Mouse (Mus musculus) hindbrain, embryonic 14.5 days (tissue): ENCODE data around the gene Cpne4. TPM values are rescaled to one million over a fixed set of nuclear protein-coding genes. Genes with fewer than 3 reads are reported as not detected.

ENCODE experiments used
- ATAC-seq: fragments of 200-750 bp; cut with Nextera tagmentation; 2 replicates; pipeline ENCODE4 v1.8.0; 2017; ENCODE audit warnings: moderate number of reproducible peaks, mild to moderate bottlenecking, moderate TSS enrichment, moderate library complexity; ENCODE audit not compliant: low FRiP score
- DNase-seq: peaks from one replicate; pipeline ENCODE4 v3.0.0-alpha.2; 2015; ENCODE audit warnings: low spot score
- H3K27ac ChIP-seq: fragments of 300-500 bp; sonication (generic); 2 replicates; pipeline ENCODE4 v1.5.1; 2014; ENCODE audit warnings: mild to moderate bottlenecking, moderate library complexity
- H3K27me3 ChIP-seq: fragments of 300-500 bp; sonication (generic); 2 replicates; pipeline ENCODE4 v1.6.1; 2014; ENCODE audit warnings: mild to moderate bottlenecking, low read length, mixed read lengths; ENCODE audit not compliant: control insufficient read depth, insufficient read depth
- H3K36me3 ChIP-seq: fragments of 300-500 bp; sonication (generic); replicated peaks from 2 replicates; pipeline ENCODE4 v1.6.1; 2014; ENCODE audit not compliant: control insufficient read depth, insufficient read depth
- H3K4me1 ChIP-seq: fragments of 300-500 bp; sonication (generic); replicated peaks from 2 replicates; pipeline ENCODE4 v1.6.1; 2014; ENCODE audit warnings: antibody characterized with exemption, low read length, mixed read lengths; ENCODE audit not compliant: control insufficient read depth, insufficient read depth
- H3K4me2 ChIP-seq: fragments of 300-500 bp; sonication (generic); replicated peaks from 2 replicates; pipeline ENCODE4 v1.6.1; 2014; ENCODE audit warnings: mild to moderate bottlenecking, moderate library complexity
- H3K4me3 ChIP-seq: fragments of 300-500 bp; sonication (generic); replicated peaks from 2 replicates; pipeline ENCODE4 v1.5.1; 2014; ENCODE audit warnings: mild to moderate bottlenecking, low read length
- H3K9ac ChIP-seq: fragments of 300-500 bp; sonication (generic); 2 replicates; pipeline ENCODE4 v1.6.1; 2014
- H3K9me3 ChIP-seq: fragments of 300-500 bp; sonication (generic); 2 replicates; pipeline ENCODE4 v1.6.1; 2016; ENCODE audit warnings: low read length; ENCODE audit not compliant: control insufficient read depth
- WGBS: fragments of 180-500 bp; shearing (Covaris S2); extraction: QIAGEN DNeasy Blood & Tissue Kit; methylation state at CpG from one replicate; pipeline ENCODE4 v1.1.7; 2014; 5-methylcytosine and 5-hydroxymethylcytosine counted together
- microRNA-seq: library from miRNA; unstranded; fragments of <30 nt; microRNA quantifications from one replicate; pipeline ENCODE4, GENCODE M21; 2016
- polyA plus RNA-seq: library from polyadenylated mRNA; unstranded; fragments of >200 nt; fragmentation: Nextera tagmentation; extraction: Ambion mirVana; gene quantifications from 2 replicates; pipeline ENCODE4 v1.2.1, GENCODE M21; 2014

Cpne4 gene
- polyA plus RNA-seq, 1 experiment from 2014 or later: 11.5 TPM

DNA sequence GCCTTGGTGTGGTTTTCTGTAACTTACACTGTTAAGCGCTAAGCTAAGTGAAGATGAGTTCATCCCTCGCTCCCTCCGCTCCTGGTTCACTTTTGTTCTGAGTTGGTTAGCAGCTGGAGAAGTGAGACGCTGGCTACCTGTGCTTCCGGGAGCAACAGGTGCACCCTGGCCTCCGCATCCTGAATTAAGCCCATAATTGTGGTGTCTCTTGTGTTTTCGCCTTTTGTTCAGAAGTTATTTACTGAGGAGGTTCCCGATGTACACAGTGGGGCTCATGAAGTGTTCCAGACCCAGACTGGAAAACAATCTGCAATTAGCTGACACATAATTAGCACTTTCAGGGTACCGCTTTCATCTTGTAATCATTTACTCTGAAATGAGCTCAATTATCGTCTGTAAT lies 522.0 kb downstream of the Cpne4 start:
- Histone ChIP-seq H3K36me3 (peaks cover 84% of the 10 kb centered on the region), H3K4me2 (no peak overlapping the region), H3K4me1 (no peaks in the 10 kb centered on the region), H3K9ac (no peak overlapping the region), H3K4me3 (no peak overlapping the region), H3K27me3 (no peaks in the 10 kb centered on the region), H3K9me3 (no peaks in the 10 kb centered on the region), H3K27ac (no peak overlapping the region)
- DNase-seq: no peak
- ATAC-seq: no peak
- 92% methylated on average over 10 of the region's 10 CpGs for WGBS

DNA sequence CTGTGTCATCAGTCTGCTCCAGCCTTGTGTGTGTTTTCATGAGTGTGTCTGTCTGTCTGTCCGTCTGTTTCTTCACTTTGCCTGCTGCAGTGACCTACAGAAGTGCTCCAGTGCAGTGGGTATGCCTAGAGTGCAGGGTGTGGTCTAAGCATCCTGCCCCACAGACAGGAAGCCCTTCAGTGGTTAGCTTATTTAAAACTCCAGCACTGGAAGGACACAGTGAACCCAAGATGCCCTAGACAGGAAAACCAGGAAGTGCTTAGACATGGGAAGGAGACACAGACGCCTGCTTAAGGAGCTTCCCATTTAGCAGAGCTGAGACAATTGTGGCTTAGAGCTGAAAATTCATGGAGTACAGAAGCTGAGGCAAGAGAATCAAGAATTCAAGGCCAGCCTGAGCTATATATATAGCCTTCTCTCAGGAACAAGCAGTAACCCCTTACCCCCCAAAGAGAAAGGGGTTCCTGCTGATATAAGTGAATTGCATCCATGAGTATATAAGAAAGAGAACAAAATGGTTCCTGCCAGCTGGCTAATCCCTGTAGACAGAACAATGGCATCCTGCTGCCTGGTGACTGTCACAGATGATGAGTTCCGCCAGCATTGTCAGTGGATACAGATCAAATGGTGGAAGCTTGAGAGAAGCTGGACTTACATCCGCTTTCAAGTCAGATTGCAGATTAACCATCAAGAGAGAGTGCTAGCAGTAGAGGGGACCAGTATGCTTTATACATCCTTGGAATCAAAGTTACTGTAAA lies 526.1 kb downstream of the Cpne4 start:
- Histone ChIP-seq H3K4me3 (no peak overlapping the region), H3K4me2 (no peak overlapping the region), H3K4me1 (no peaks in the 10 kb centered on the region), H3K9ac (no peak overlapping the region), H3K9me3 (no peaks in the 10 kb centered on the region), H3K27me3 (no peaks in the 10 kb centered on the region), H3K36me3 (peaks cover 78% of the 10 kb centered on the region), H3K27ac (no peak overlapping the region)
- 60% methylated on average over 4 of the region's 4 CpGs for WGBS
- ATAC-seq (no peak), DNase-seq (no peak)

DNA sequence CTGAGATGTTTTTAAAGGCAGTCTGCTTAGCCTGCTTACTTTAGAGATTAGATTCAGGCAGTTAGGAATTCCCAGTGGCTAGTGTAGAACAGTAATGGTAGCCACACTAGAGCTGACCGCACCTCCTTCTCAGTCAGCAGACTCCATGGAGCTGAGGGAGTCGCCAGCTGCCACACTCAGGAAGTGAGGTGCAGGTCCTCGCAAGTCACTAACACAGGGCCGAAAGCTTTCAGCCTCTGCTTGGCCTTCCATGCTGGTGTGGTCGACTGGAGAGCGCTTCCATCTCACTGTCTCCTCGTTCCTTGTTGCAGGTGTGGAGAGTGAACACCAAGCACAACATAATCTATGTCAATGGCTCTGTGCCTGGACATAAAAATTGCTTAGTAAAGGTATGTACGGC lies 527.8 kb downstream of the Cpne4 start:
- H3K36me3 ChIP-seq: peaks cover 81% of the 10 kb centered on the region
- WGBS: 90% methylated on average over 8 of the region's 8 CpGs

DNA sequence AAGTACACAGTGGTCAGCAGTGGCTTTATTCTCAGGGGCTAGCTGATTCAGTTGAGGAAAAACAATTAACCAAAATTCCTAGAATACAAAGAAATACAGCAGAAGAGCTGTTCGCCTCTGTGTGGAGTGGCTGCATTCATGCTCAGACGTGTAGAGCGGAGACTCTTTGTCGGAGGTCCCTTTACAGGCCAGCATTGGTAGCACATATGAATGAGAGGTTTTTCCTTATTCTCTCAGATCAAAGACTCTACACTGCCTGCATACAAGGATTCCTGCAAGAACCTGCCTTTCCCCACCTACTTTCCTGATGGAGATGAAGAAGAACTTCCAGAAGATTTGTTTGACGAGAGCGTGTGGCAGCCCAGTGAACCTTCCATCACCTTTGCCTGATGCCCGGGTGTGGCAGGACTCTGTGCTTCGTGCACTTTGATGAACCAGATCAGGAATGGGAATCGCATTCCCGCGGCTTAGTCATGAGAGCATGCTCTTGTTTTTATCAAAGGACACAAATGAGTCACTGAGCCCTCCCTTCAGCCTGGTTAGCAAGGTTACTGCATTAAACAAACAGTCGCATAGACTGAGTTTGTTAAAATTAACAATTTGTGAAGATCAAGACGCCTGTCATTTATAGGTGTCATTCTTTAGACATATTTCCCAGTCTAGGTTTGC lies 529.8 kb downstream of the Cpne4 start:
- Histone ChIP-seq H3K9me3 (no peaks in the 10 kb centered on the region), H3K4me3 (no peak overlapping the region), H3K9ac (no peak overlapping the region), H3K36me3 (peaks cover 61% of the 10 kb centered on the region), H3K27ac (no peak overlapping the region), H3K4me2 (no peak overlapping the region), H3K27me3 (no peaks in the 10 kb centered on the region), H3K4me1 (no peaks in the 10 kb centered on the region)
- 94% methylated on average over 13 of the region's 13 CpGs for WGBS
- ATAC-seq: no peak
- DNase-seq: no peak

More for the DNA sequence above, 527.8 kb downstream of the Cpne4 start:
- H3K27me3 ChIP-seq: no peaks in the 10 kb centered on the region
- H3K9me3 ChIP-seq: no peaks in the 10 kb centered on the region
- no peak for ATAC-seq
- H3K4me3 ChIP-seq: no peak overlapping the region
- DNase-seq: no peak
- no peak overlapping the region for H3K4me2 ChIP-seq
- no peaks in the 10 kb centered on the region for H3K4me1 ChIP-seq
- no peak overlapping the region for H3K27ac ChIP-seq
- H3K9ac ChIP-seq: no peak overlapping the region

DNA sequence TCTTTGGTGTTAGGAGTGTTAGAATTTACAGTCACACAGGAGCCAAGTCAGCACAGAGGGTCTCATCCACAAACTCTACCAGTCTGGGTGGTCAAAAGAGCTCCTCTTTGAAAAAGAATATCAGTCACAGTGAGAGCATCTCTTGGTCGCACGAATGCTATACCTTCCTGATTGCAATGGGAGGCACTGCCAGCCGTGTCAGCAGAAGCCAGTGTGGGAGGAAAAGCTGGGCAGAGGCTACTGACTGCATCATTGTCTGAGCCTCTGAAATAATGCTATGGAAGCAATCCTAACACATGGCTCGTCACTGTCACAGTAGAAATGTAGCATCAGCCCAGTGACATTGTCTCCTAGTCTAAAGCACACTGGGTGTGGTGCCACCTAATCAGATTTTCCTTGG lies 531.4 kb downstream of the Cpne4 start:
- H3K9ac ChIP-seq: no peak overlapping the region
- peaks cover 45% of the 10 kb centered on the region for H3K36me3 ChIP-seq
- DNase-seq (no peak), ATAC-seq (no peak)
- no peaks in the 10 kb centered on the region for H3K4me1 ChIP-seq
- H3K27ac ChIP-seq: no peak overlapping the region
- H3K9me3 ChIP-seq: no peaks in the 10 kb centered on the region
- WGBS: 90% methylated on average over 4 of the region's 4 CpGs
- H3K4me3 ChIP-seq: no peak overlapping the region
- no peaks in the 10 kb centered on the region for H3K27me3 ChIP-seq
- no peak overlapping the region for H3K4me2 ChIP-seq

DNA sequence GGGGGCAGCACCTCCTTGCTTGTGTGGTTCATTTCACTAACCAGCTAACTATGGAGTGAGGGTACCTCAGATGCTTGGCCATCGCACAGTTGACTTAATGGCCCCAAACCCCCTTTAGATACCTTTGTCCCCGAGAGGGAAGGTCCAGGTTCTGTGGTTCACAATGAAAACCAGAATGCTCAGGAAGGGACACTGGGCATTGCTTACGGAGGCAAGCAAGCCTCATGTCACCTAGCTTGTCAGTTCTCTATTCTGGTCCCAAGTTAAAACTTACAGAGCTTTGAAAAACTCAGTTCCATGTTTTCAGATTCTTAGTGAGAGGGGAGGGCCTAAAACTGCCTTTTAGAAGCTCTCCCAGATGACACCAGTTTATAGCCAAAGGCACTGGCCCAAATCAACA lies 533.2 kb downstream of the Cpne4 start:
- H3K36me3 ChIP-seq: peaks cover 28% of the 10 kb centered on the region
- no peaks in the 10 kb centered on the region for H3K4me1 ChIP-seq
- no peak for DNase-seq
- no peak overlapping the region for H3K27ac ChIP-seq
- no peak overlapping the region for H3K9ac ChIP-seq
- no peaks in the 10 kb centered on the region for H3K27me3 ChIP-seq
- no peaks in the 10 kb centered on the region for H3K9me3 ChIP-seq
- no peak for ATAC-seq
- 95% methylated on average over 3 of the region's 3 CpGs for whole genome bisulfite sequencing
- H3K4me2 ChIP-seq: no peak overlapping the region
- no peak overlapping the region for H3K4me3 ChIP-seq

Small RNAs within 50 kb of the gene (microRNA-seq; reads per million reads assigned to microRNA genes)
- not detected for gene Gm23391

Other genes with a start within 250 kb of the Cpne4 start
- 0.23 and 0.39 TPM in 2 replicates for gene Acpp, start 209.5 kb upstream of the Cpne4 start, polyA plus RNA-seq